In the genomic region with DNA sequence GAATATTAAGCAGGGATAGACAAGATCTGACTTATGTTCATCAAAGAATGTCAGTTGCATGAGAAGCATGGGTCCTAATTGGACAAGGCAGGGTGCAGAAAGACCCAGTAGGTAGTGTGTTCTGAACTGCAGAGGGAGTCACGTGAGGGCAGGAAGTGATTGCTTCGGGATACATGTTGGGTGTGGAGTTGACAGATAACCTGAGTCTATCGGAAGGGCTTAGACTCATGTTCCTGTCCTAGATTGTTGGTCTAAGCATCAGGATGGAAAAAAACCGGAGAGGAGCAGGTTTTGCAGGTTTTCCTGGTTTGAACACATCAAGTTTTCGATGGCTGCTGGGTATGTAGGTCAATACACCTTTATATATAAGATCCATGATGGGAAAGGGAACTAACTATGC, we compare ENCODE assay signal across 22 mouse cellular contexts.
DNase-seq lines count a peak whose midpoint lies in the region; ATAC-seq lines count a peak whose summit lies in the region.
"Had no signal": no experiment of that assay in that cellular context is flagged by ENCODE, and none has a peak within 500 bp of the region (broad histone marks: within the 10 kb centered on the region; RNA-seq: fewer than 3 reads in every experiment).

No protein-coding gene starts in this region.

- no peak overlapping the region for H3K27ac ChIP-seq in intestine, embryonic 16.5 days (ENCODE audit: low read length)
- no peak overlapping the region for H3K27ac ChIP-seq in stomach, embryonic 15.5 days
- H3K27ac ChIP-seq: embryonic facial prominence, embryonic 13.5 days; embryonic facial prominence, embryonic 15.5 days; forebrain, embryonic 10.5 days; forebrain, embryonic 12.5 days had no signal

- no peaks in the 10 kb centered on the region for H3K9me3 ChIP-seq in intestine, embryonic 16.5 days (ENCODE audit: control insufficient read depth, low read length)
- no peaks in the 10 kb centered on the region for H3K9me3 ChIP-seq in stomach, embryonic 15.5 days
- H3K9me3 ChIP-seq: embryonic facial prominence, embryonic 13.5 days; embryonic facial prominence, embryonic 15.5 days; forebrain, embryonic 10.5 days; forebrain, embryonic 12.5 days had no signal

- H3K9ac ChIP-seq in intestine, embryonic 16.5 days (ENCODE audit: low read depth, low read length): no peak overlapping the region
- H3K9ac ChIP-seq in stomach, embryonic 15.5 days: no peak overlapping the region
- H3K9ac ChIP-seq: embryonic facial prominence, embryonic 13.5 days; embryonic facial prominence, embryonic 15.5 days; forebrain, embryonic 12.5 days had no signal

- H3K4me2 ChIP-seq in intestine, embryonic 16.5 days (ENCODE audit: low read depth, low read length): no peak overlapping the region
- H3K4me2 ChIP-seq in stomach, embryonic 15.5 days: no peak overlapping the region
- H3K4me2 ChIP-seq: embryonic facial prominence, embryonic 13.5 days; embryonic facial prominence, embryonic 15.5 days; forebrain, embryonic 12.5 days had no signal

- peak; percentile 80 for ATAC-seq in intestine, embryonic 16.5 days
- ATAC-seq in stomach, embryonic 15.5 days (ENCODE audit: insufficient read depth, low FRiP score, low read depth): 0 out of 2 replicates have a peak, but pooled peaks have one; percentile 22
- ATAC-seq: forebrain, embryonic 14.5 days had no signal

- H3K4me3 ChIP-seq in intestine, embryonic 16.5 days (ENCODE audit: low read length): no peak overlapping the region
- no peak overlapping the region for H3K4me3 ChIP-seq in stomach, embryonic 15.5 days (replicated peaks)
- H3K4me3 ChIP-seq: embryonic facial prominence, embryonic 13.5 days; embryonic facial prominence, embryonic 15.5 days; erythroblast, embryonic 14.5 days; forebrain, embryonic 10.5 days; forebrain, embryonic 12.5 days had no signal

- peak; percentile 44 for DNase-seq in urinary bladder, postnatal 14 days (ENCODE audit: low spot score)
- no peak for DNase-seq in urinary bladder, postnatal 10 days (ENCODE audit: low spot score)
- DNase-seq in right cerebral cortex, adult 18-20 months: no peak
- DNase-seq in frontal cortex, postnatal 25 days (ENCODE audit: low spot score in 2 of 2): no peak
- DNase-seq: adrenal gland, adult 2 months; adrenal gland, postnatal 10 days; adrenal gland, postnatal 25 days; cerebellum, adult 11 months; cerebellum, adult 18-20 months; cerebellum, adult 8-10 months; cerebellum, adult 9-11 months; cerebellum, postnatal 14 days; cerebellum, postnatal 36 days; embryo, embryonic 11 days had no signal

- no peaks in the 10 kb centered on the region for H3K36me3 ChIP-seq in intestine, embryonic 16.5 days (ENCODE audit: control insufficient read depth, insufficient read depth, low read length)
- H3K36me3 ChIP-seq in stomach, embryonic 15.5 days: no peaks in the 10 kb centered on the region
- H3K36me3 ChIP-seq: embryonic facial prominence, embryonic 13.5 days; embryonic facial prominence, embryonic 15.5 days; forebrain, embryonic 10.5 days; forebrain, embryonic 12.5 days had no signal

- no peaks in the 10 kb centered on the region for H3K27me3 ChIP-seq in intestine, embryonic 16.5 days (replicated peaks; ENCODE audit: control insufficient read depth, insufficient read depth, low read length)
- H3K27me3 ChIP-seq in stomach, embryonic 15.5 days (replicated peaks): no peaks in the 10 kb centered on the region
- H3K27me3 ChIP-seq: embryonic facial prominence, embryonic 13.5 days; embryonic facial prominence, embryonic 15.5 days; forebrain, embryonic 12.5 days had no signal

- no peaks in the 10 kb centered on the region for H3K4me1 ChIP-seq in intestine, embryonic 16.5 days (ENCODE audit: control insufficient read depth, insufficient read depth, low read length)
- H3K4me1 ChIP-seq in stomach, embryonic 15.5 days: no peaks in the 10 kb centered on the region
- H3K4me1 ChIP-seq: embryonic facial prominence, embryonic 13.5 days; embryonic facial prominence, embryonic 15.5 days; forebrain, embryonic 12.5 days had no signal

- 63% methylated on average over 5 of the region's 5 CpGs for WGBS in intestine, embryonic 16.5 days
- WGBS in stomach, embryonic 15.5 days: 63% methylated on average over 5 of the region's 5 CpGs
